Mouse (Mus musculus): ENCODE measurements around the gene Ctsll3. TPM values are rescaled to one million over a fixed set of nuclear protein-coding genes. Genes with fewer than 3 reads are reported as not detected.
A peak's percentile ranks its signal among the peaks of the same experiment; 100 is the strongest.

Gene Ctsll3
- polyA plus RNA-seq, 1 experiment from 2014 or later = not detected

- Histone ChIP-seq H3K9me3 (no peaks in the 10 kb centered on the region), H3K27me3 (replicated peaks) (no peaks in the 10 kb centered on the region), H3K9ac (no peak overlapping the region), H3K4me1 (no peaks in the 10 kb centered on the region), H3K4me3 (no peak overlapping the region), H3K4me2 (no peak overlapping the region), H3K27ac (no peak overlapping the region), H3K36me3 (replicated peaks) (no peaks in the 10 kb centered on the region)
- WGBS = 88% methylated on average over 7 of the region's 7 CpGs
- no peak for ATAC-seq (replicated peaks)
Observed at GRCm38 (mm10) chr13:60783301-60783700, 19.3 kb downstream of the Ctsll3 start.

GRCm38 (mm10) chr13:60780534-60780933 is 22.1 kb downstream of the Ctsll3 start:
- H3K4me2 ChIP-seq = no peak overlapping the region
- no peaks in the 10 kb centered on the region for H3K36me3 ChIP-seq (replicated peaks)
- no peaks in the 10 kb centered on the region for H3K4me1 ChIP-seq
- no peaks in the 10 kb centered on the region for H3K27me3 ChIP-seq (replicated peaks)
- H3K9ac ChIP-seq = no peak overlapping the region
- no peak overlapping the region for H3K27ac ChIP-seq
- WGBS = 86% methylated on average over 3 of the region's 3 CpGs
- no peaks in the 10 kb centered on the region for H3K9me3 ChIP-seq
- no peak overlapping the region for H3K4me3 ChIP-seq
- ATAC-seq (replicated peaks) = no peak

- WGBS = 97% methylated on average over 17 of the region's 17 CpGs
- H3K9ac ChIP-seq = no peak overlapping the region
- 0 out of 2 replicates have a peak, but pooled peaks have one; percentile 22 for ATAC-seq (replicated peaks)
- no peaks in the 10 kb centered on the region for H3K27me3 ChIP-seq (replicated peaks)
- no peaks in the 10 kb centered on the region for H3K4me1 ChIP-seq
- H3K36me3 ChIP-seq (replicated peaks) = peaks cover 42% of the 10 kb centered on the region
- H3K27ac ChIP-seq = no peak overlapping the region
- H3K9me3 ChIP-seq = no peaks in the 10 kb centered on the region
- H3K4me2 ChIP-seq = no peak overlapping the region
- no peak overlapping the region for H3K4me3 ChIP-seq
Observed at GRCm38 (mm10) chr13:60761161-60761560, 41.5 kb downstream of the Ctsll3 start.

- peaks cover 42% of the 10 kb centered on the region for H3K36me3 ChIP-seq (replicated peaks)
- no peak overlapping the region for H3K4me3 ChIP-seq
- no peak overlapping the region for H3K27ac ChIP-seq
- WGBS = 94% methylated on average over 12 of the region's 12 CpGs
- H3K9me3 ChIP-seq = no peaks in the 10 kb centered on the region
- no peaks in the 10 kb centered on the region for H3K4me1 ChIP-seq
- no peaks in the 10 kb centered on the region for H3K27me3 ChIP-seq (replicated peaks)
- H3K9ac ChIP-seq = no peak overlapping the region
- H3K4me2 ChIP-seq = no peak overlapping the region
- ATAC-seq (replicated peaks) = 0 out of 2 replicates have a peak, but pooled peaks have one; percentile 37
Observed at GRCm38 (mm10) chr13:60760392-60760791, 42.3 kb downstream of the Ctsll3 start.

- Histone ChIP-seq H3K4me3 (no peak overlapping the region), H3K27me3 (replicated peaks) (no peaks in the 10 kb centered on the region), H3K27ac (no peak overlapping the region), H3K4me1 (no peaks in the 10 kb centered on the region), H3K9me3 (no peaks in the 10 kb centered on the region), H3K36me3 (replicated peaks) (peaks cover 42% of the 10 kb centered on the region), H3K4me2 (no peak overlapping the region), H3K9ac (no peak overlapping the region)
- 39% methylated on average over 6 of the region's 6 CpGs for WGBS
- ATAC-seq (replicated peaks) = no peak
Observed at GRCm38 (mm10) chr13:60759136-60759535, 43.5 kb downstream of the Ctsll3 start.

GRCm38 (mm10) chr13:60757292-60757691 is 45.4 kb downstream of the Ctsll3 start:
- H3K4me2 ChIP-seq = no peak overlapping the region
- H3K4me1 ChIP-seq = no peaks in the 10 kb centered on the region
- no peak for ATAC-seq (replicated peaks)
- H3K27ac ChIP-seq = no peak overlapping the region
- H3K4me3 ChIP-seq = no peak overlapping the region
- H3K9me3 ChIP-seq = no peaks in the 10 kb centered on the region
- no peaks in the 10 kb centered on the region for H3K27me3 ChIP-seq (replicated peaks)
- H3K36me3 ChIP-seq (replicated peaks) = peaks cover 50% of the 10 kb centered on the region
- no peak overlapping the region for H3K9ac ChIP-seq
- 91% methylated on average over 13 of the region's 13 CpGs for WGBS

GRCm38 (mm10) chr13:60755251-60755650 is 47.4 kb downstream of the Ctsll3 start:
- H3K4me2 ChIP-seq = no peak overlapping the region
- no peak overlapping the region for H3K27ac ChIP-seq
- WGBS = 90% methylated on average over 2 of the region's 2 CpGs
- H3K36me3 ChIP-seq (replicated peaks) = peaks cover 53% of the 10 kb centered on the region
- no peaks in the 10 kb centered on the region for H3K4me1 ChIP-seq
- no peak overlapping the region for H3K4me3 ChIP-seq
- no peaks in the 10 kb centered on the region for H3K27me3 ChIP-seq (replicated peaks)
- ATAC-seq (replicated peaks) = no peak
- H3K9me3 ChIP-seq = no peaks in the 10 kb centered on the region
- H3K9ac ChIP-seq = no peak overlapping the region

GRCm38 (mm10) chr13:60753216-60753615 is 49.4 kb downstream of the Ctsll3 start:
- 98% methylated on average over 6 of the region's 6 CpGs for WGBS
- H3K4me3 ChIP-seq = no peak overlapping the region
- no peak overlapping the region for H3K9ac ChIP-seq
- H3K36me3 ChIP-seq (replicated peaks) = peaks cover 69% of the 10 kb centered on the region
- H3K27ac ChIP-seq = no peak overlapping the region
- H3K4me1 ChIP-seq = no peaks in the 10 kb centered on the region
- H3K27me3 ChIP-seq (replicated peaks) = no peaks in the 10 kb centered on the region
- H3K4me2 ChIP-seq = no peak overlapping the region
- no peaks in the 10 kb centered on the region for H3K9me3 ChIP-seq
- no peak for ATAC-seq (replicated peaks)

- Histone ChIP-seq H3K9me3 (no peaks in the 10 kb centered on the region), H3K4me1 (no peaks in the 10 kb centered on the region), H3K27ac (no peak overlapping the region), H3K9ac (no peak overlapping the region), H3K36me3 (replicated peaks) (peaks cover 62% of the 10 kb centered on the region), H3K27me3 (replicated peaks) (no peaks in the 10 kb centered on the region), H3K4me2 (no peak overlapping the region), H3K4me3 (no peak overlapping the region)
- WGBS = 94% methylated on average over 7 of the region's 7 CpGs
- no peak for ATAC-seq (replicated peaks)
Observed at GRCm38 (mm10) chr13:60750930-60751329, 51.7 kb downstream of the Ctsll3 start.

GRCm38 (mm10) chr13:60748556-60748955 is 54.1 kb downstream of the Ctsll3 start:
- Histone ChIP-seq H3K9me3 (no peaks in the 10 kb centered on the region), H3K27me3 (replicated peaks) (no peaks in the 10 kb centered on the region), H3K4me2 (no peak overlapping the region), H3K9ac (no peak overlapping the region), H3K27ac (no peak overlapping the region), H3K36me3 (replicated peaks) (peaks cover 57% of the 10 kb centered on the region), H3K4me1 (peaks cover 5% of the 10 kb centered on the region; the same call in 1 of the 2 replicates), H3K4me3 (no peak overlapping the region)
- 94% methylated on average over 2 of the region's 2 CpGs for whole genome bisulfite sequencing
- no peak for ATAC-seq (replicated peaks)

Other genes starting within 250 kb of the Ctsll3 start
- gene Dapk1, start 200.9 kb downstream of the Ctsll3 start, polyA plus RNA-seq (2015; fragmentation: Nextera tagmentation; extraction: Ambion mirVana) = 47.6 and 48.4 TPM in 2 replicates
- not detected in 2 replicates for gene BC051665, start 16.5 kb downstream of the Ctsll3 start, polyA plus RNA-seq (2015; fragmentation: Nextera tagmentation; extraction: Ambion mirVana)
- 0.12 TPM in 1 of 2 replicates, not detected in the other for gene 4930486L24Rik, start 61.6 kb upstream of the Ctsll3 start, polyA plus RNA-seq (2015; fragmentation: Nextera tagmentation; extraction: Ambion mirVana)
- 0.28 TPM in 1 of 2 replicates, not detected in the other for gene Gm49392, start 94.0 kb upstream of the Ctsll3 start, polyA plus RNA-seq (2015; fragmentation: Nextera tagmentation; extraction: Ambion mirVana)
- 1.8 and 2.0 TPM in 2 replicates for gene Ctla2b, start 94.6 kb upstream of the Ctsll3 start, polyA plus RNA-seq (2015; fragmentation: Nextera tagmentation; extraction: Ambion mirVana)
- gene Tpbpb, start 102.0 kb upstream of the Ctsll3 start, polyA plus RNA-seq (2015; fragmentation: Nextera tagmentation; extraction: Ambion mirVana) = not detected in 2 replicates
- gene Gm49393, start 132.7 kb upstream of the Ctsll3 start, polyA plus RNA-seq (2015; fragmentation: Nextera tagmentation; extraction: Ambion mirVana) = not detected in 2 replicates
- 0.19 and 1.4 TPM in 2 replicates for gene Gm49391, start 133.7 kb upstream of the Ctsll3 start, polyA plus RNA-seq (2015; fragmentation: Nextera tagmentation; extraction: Ambion mirVana)
- 15.6 and 15.8 TPM in 2 replicates for gene Ctla2a, start 133.8 kb upstream of the Ctsll3 start, polyA plus RNA-seq (2015; fragmentation: Nextera tagmentation; extraction: Ambion mirVana)
- gene Tpbpa, start 139.1 kb upstream of the Ctsll3 start, polyA plus RNA-seq (2015; fragmentation: Nextera tagmentation; extraction: Ambion mirVana) = not detected in 2 replicates
- gene Ctsj, start 203.1 kb upstream of the Ctsll3 start, polyA plus RNA-seq (2015; fragmentation: Nextera tagmentation; extraction: Ambion mirVana) = not detected in 2 replicates
- gene Ctsq, start 237.8 kb upstream of the Ctsll3 start, polyA plus RNA-seq (2015; fragmentation: Nextera tagmentation; extraction: Ambion mirVana) = not detected in 2 replicates

Measured in midbrain, embryonic 15.5 days (tissue).